Mouse (Mus musculus) CH12.LX (cell line): ENCODE results near the gene Agap3. TPM values are rescaled to one million over a fixed set of nuclear protein-coding genes. Genes with fewer than 3 reads are reported as not detected.

Source experiments
- DNase-seq: peaks from one replicate; pipeline ENCODE4 v3.0.0-alpha.2; 2013; ENCODE audit errors: extremely low read depth
- H3K27ac ChIP-seq: 2 replicates; pipeline ENCODE4 v1.5.1; 2012; ENCODE audit warnings: low read depth, mild to moderate bottlenecking, control low read depth, moderate library complexity; ENCODE audit not compliant: insufficient read depth
- H3K27me3 ChIP-seq: replicated peaks from 2 replicates; pipeline ENCODE3; 2012; ENCODE audit warnings: inconsistent platforms
- H3K36me3 ChIP-seq, 2 experiments: replicated peaks in 1 of 2; 2 replicates each; pipeline versions ENCODE3 to v1.6.1; 2012; ENCODE audit warnings: inconsistent platforms in 1 of 2, low read length in 1 of 2, mild to moderate bottlenecking in 1 of 2, mixed read lengths in 1 of 2, moderate library complexity in 1 of 2; ENCODE audit not compliant: control insufficient read depth in 1 of 2, insufficient read depth in 1 of 2
- H3K4me1 ChIP-seq, 2 experiments: 2 replicates each; pipeline ENCODE4 v1.6.1; 2012; ENCODE audit warnings: inconsistent platforms in 1 of 2, moderate library complexity in 1 of 2; ENCODE audit not compliant: insufficient read depth in 2 of 2, control insufficient read depth in 1 of 2
- H3K4me2 ChIP-seq: 2 replicates; pipeline ENCODE4 v1.6.1; 2012; ENCODE audit warnings: low read depth, mild to moderate bottlenecking, control low read depth; ENCODE audit not compliant: poor library complexity, insufficient read depth, severe bottlenecking
- H3K4me3 ChIP-seq, 3 experiments: fragments of 150-350 bp in 1 of 3; sonication (generic) in 1 of 3; replicated peaks in 1 of 3; 2 replicates each; pipeline versions ENCODE3 to v1.5.1; 2011 to 2012; ENCODE audit warnings: low read depth in 2 of 3, low read length in 2 of 3, mild to moderate bottlenecking in 2 of 3, moderate library complexity in 2 of 3, control low read depth in 1 of 3, improper control_type of control experiment in 1 of 3, inconsistent platforms in 1 of 3, mixed read lengths in 1 of 3; ENCODE audit not compliant: poor library complexity in 1 of 3
- H3K79me2 ChIP-seq: replicated peaks from 2 replicates; pipeline ENCODE4 v1.6.1; 2012; ENCODE audit warnings: mild to moderate bottlenecking, moderate library complexity; ENCODE audit not compliant: control insufficient read depth, poor library complexity, insufficient read depth, severe bottlenecking; ENCODE audit errors: extremely low read depth
- H3K9ac ChIP-seq: 2 replicates; pipeline ENCODE4 v1.6.1; 2012; ENCODE audit warnings: low read depth, mild to moderate bottlenecking, control low read depth, moderate library complexity; ENCODE audit not compliant: insufficient read depth
- H3K9me3 ChIP-seq: replicated peaks from 2 replicates; pipeline ENCODE3; 2012; ENCODE audit warnings: low read length, inconsistent platforms, mixed read lengths
- CHD1 ChIP-seq: IDR thresholded peaks from 2 replicates; pipeline ENCODE4 v1.6.1; 2012; ENCODE audit warnings: low read depth, low read length, improper control_type of control experiment, inconsistent platforms
- CHD2 ChIP-seq: IDR thresholded peaks from 2 replicates; pipeline ENCODE4 v1.6.1; 2011; ENCODE audit warnings: low read length, improper control_type of control experiment
- E2F4 ChIP-seq: IDR thresholded peaks from 2 replicates; pipeline ENCODE4 v1.6.1; 2011; ENCODE audit warnings: low read depth, low read length, improper control_type of control experiment; ENCODE audit not compliant: insufficient replicate concordance
- ELF1 ChIP-seq: IDR thresholded peaks from 2 replicates; pipeline ENCODE4 v1.6.1; 2014; ENCODE audit warnings: low read depth, mild to moderate bottlenecking, inconsistent platforms, low read length, improper control_type of control experiment
- EP300 ChIP-seq: IDR thresholded peaks from 2 replicates; pipeline ENCODE4 v1.6.1; 2011; ENCODE audit warnings: low read length, improper control_type of control experiment
- GABPA ChIP-seq: IDR thresholded peaks from 2 replicates; pipeline ENCODE4 v1.6.1; 2012; ENCODE audit warnings: low read depth, low read length, improper control_type of control experiment, inconsistent platforms; ENCODE audit not compliant: insufficient replicate concordance
- IRF4 ChIP-seq: IDR thresholded peaks from 2 replicates; pipeline ENCODE4 v1.6.1; 2014; ENCODE audit warnings: low read depth, mild to moderate bottlenecking, inconsistent platforms, low read length, improper control_type of control experiment
- JUN ChIP-seq: IDR thresholded peaks from 2 replicates; pipeline ENCODE4 v1.6.1; 2011; ENCODE audit warnings: low read depth, mild to moderate bottlenecking, low read length, improper control_type of control experiment, moderate library complexity; ENCODE audit not compliant: insufficient read depth
- JUND ChIP-seq: conservative IDR thresholded peaks from 2 replicates; pipeline ENCODE4 v1.6.1; 2011; ENCODE audit warnings: low read depth, low read length, improper control_type of control experiment
- KAT2A ChIP-seq: IDR thresholded peaks from 2 replicates; pipeline ENCODE4 v1.6.1; 2012; ENCODE audit warnings: low read length, improper control_type of control experiment, inconsistent platforms; ENCODE audit not compliant: insufficient replicate concordance
- MAFK ChIP-seq: IDR thresholded peaks from 2 replicates; pipeline ENCODE4 v1.6.1; 2011; ENCODE audit warnings: low read length, improper control_type of control experiment; ENCODE audit not compliant: insufficient replicate concordance
- MAX ChIP-seq: IDR thresholded peaks from 2 replicates; pipeline ENCODE4 v1.6.1; 2011; ENCODE audit warnings: low read length, improper control_type of control experiment
- MEF2A ChIP-seq: IDR thresholded peaks from 2 replicates; pipeline ENCODE4 v1.6.1; 2014; ENCODE audit warnings: low read depth, mild to moderate bottlenecking, inconsistent platforms, low read length, improper control_type of control experiment, borderline replicate concordance
- MXI1 ChIP-seq: IDR thresholded peaks from 2 replicates; pipeline ENCODE4 v1.6.1; 2011; ENCODE audit warnings: mild to moderate bottlenecking, low read depth, low read length, improper control_type of control experiment
- MYC ChIP-seq: IDR thresholded peaks from 2 replicates; pipeline ENCODE4 v1.6.1; 2011; ENCODE audit warnings: low read depth, mild to moderate bottlenecking, improper control_type of control experiment, low read length
- NELFE ChIP-seq: IDR thresholded peaks from 2 replicates; pipeline ENCODE4 v1.6.1; 2011; ENCODE audit warnings: low read depth, low read length, improper control_type of control experiment
- NRF1 ChIP-seq: IDR thresholded peaks from 2 replicates; pipeline ENCODE4 v1.6.1; 2014; ENCODE audit warnings: low read depth, mild to moderate bottlenecking, inconsistent platforms, low read length, improper control_type of control experiment, moderate library complexity
- PAX5 ChIP-seq: IDR thresholded peaks from 2 replicates; pipeline ENCODE4 v1.6.1; 2012; ENCODE audit warnings: low read length, inconsistent platforms, mixed read lengths
- POLR2A ChIP-seq: IDR thresholded peaks from 2 replicates; pipeline ENCODE4 v1.6.1; 2011; ENCODE audit warnings: low read depth, mild to moderate bottlenecking, improper control_type of control experiment, low read length
- POLR2AphosphoS2 ChIP-seq: IDR thresholded peaks from 2 replicates; pipeline ENCODE4 v1.6.1; 2011; ENCODE audit warnings: low read depth, low read length, improper control_type of control experiment
- RAD21 ChIP-seq: IDR thresholded peaks from 2 replicates; pipeline ENCODE4 v1.6.1; 2011; ENCODE audit warnings: low read depth, mild to moderate bottlenecking, low read length, improper control_type of control experiment, moderate library complexity
- SIN3A ChIP-seq: IDR thresholded peaks from 2 replicates; pipeline ENCODE4 v1.6.1; 2012; ENCODE audit warnings: low read length, improper control_type of control experiment, inconsistent platforms
- SMC3 ChIP-seq: IDR thresholded peaks from 2 replicates; pipeline ENCODE4 v1.6.1; 2011; ENCODE audit warnings: low read depth, low read length, improper control_type of control experiment
- TBP ChIP-seq: conservative IDR thresholded peaks from 2 replicates; pipeline ENCODE4 v1.6.1; 2011; ENCODE audit warnings: low read depth, low read length, improper control_type of control experiment
- UBTF ChIP-seq: IDR thresholded peaks from 2 replicates; pipeline ENCODE4 v1.6.1; 2012; ENCODE audit warnings: low read depth, mild to moderate bottlenecking, inconsistent platforms, low read length, improper control_type of control experiment, moderate library complexity
- USF1 ChIP-seq: IDR thresholded peaks from 2 replicates; pipeline ENCODE4 v1.6.1; 2014; ENCODE audit warnings: low read depth, mild to moderate bottlenecking, inconsistent platforms, low read length, improper control_type of control experiment
- USF2 ChIP-seq: conservative IDR thresholded peaks from 2 replicates; pipeline ENCODE4 v1.6.1; 2011; ENCODE audit warnings: low read depth, low read length, improper control_type of control experiment
- ZC3H11A ChIP-seq: IDR thresholded peaks from 2 replicates; pipeline ENCODE4 v1.6.1; 2012; ENCODE audit warnings: low read depth, mild to moderate bottlenecking, inconsistent platforms, low read length, improper control_type of control experiment
- ZKSCAN1 ChIP-seq: IDR thresholded peaks from 2 replicates; pipeline ENCODE4 v1.6.1; 2012; ENCODE audit warnings: low read depth, inconsistent platforms, low read length, improper control_type of control experiment, borderline replicate concordance
- ZNF384 ChIP-seq: IDR thresholded peaks from 2 replicates; pipeline ENCODE4 v1.6.1; 2012; ENCODE audit warnings: low read depth, low read length, improper control_type of control experiment, inconsistent platforms
- dilution Hi-C: fragments of 300-500 bp; cut with MboI; formaldehyde crosslinking; loops from 2 replicates; pipeline ENCODE4 v1.14.3; 2020; ENCODE audit warnings: low sequenced_read_pairs; ENCODE audit not compliant: extremely low pct_unique_long_range_greater_than_20kb, extremely low pct_ligation_motif_present
- in situ Hi-C: fragments of 300-500 bp; cut with MboI; formaldehyde crosslinking; loops from 3 replicates; pipeline ENCODE4 v1.14.3; 2019; ENCODE audit warnings: low sequenced_read_pairs, low pct_ligation_motif_present, low pct_unique_long_range_greater_than_20kb, mixed read lengths
- polyA plus RNA-seq: library from polyadenylated mRNA; unstranded; fragments of >175 nt; gene quantifications from 2 replicates; pipeline ENCODE4 v1.2.1, GENCODE M21; 2012; ENCODE audit warnings: low read depth; ENCODE audit not compliant: insufficient read length
- total RNA-seq, 2 experiments: library from RNA; depleted of rRNA; stranded (reverse); fragments of 300-350 nt in 1 of 2; fragments of >200 nt in 1 of 2; gene quantifications; 2 replicates each; pipeline ENCODE4 v1.2.3; 2012 to 2014

Agap3 gene
- total and polyA plus RNA-seq, 3 experiments, result 15.4 to 43.5 (median 38.0) TPM

- Histone ChIP-seq H3K9me3 (no peaks in the 10 kb centered on the region), H3K4me1 (peaks cover 24 to 42% of the 10 kb centered on the region in 2 experiments), H3K27me3 (peaks cover 31% of the 10 kb centered on the region), H3K4me2 (peak overlapping the region; percentile 82), H3K9ac (peak overlapping the region; percentile 56), H3K27ac (no peak overlapping the region), H3K4me3 (no peak overlapping the region), H3K36me3 (peaks cover 12 to 24% of the 10 kb centered on the region in 2 experiments), H3K79me2 (peaks cover 9% of the 10 kb centered on the region)
- dilution Hi-C loops (no loop called here), in situ Hi-C loops (no loop called here)
- DNase-seq, result no peak
- no peak for TF ChIP-seq UBTF
- no peak for TF ChIP-seq USF1
- TF ChIP-seq SIN3A, result no peak
- no peak for TF ChIP-seq PAX5
- no peak for TF ChIP-seq IRF4
- TF ChIP-seq ZC3H11A, result no peak
- no peak for TF ChIP-seq CHD2
- TF ChIP-seq E2F4, result no peak
Measured at GRCm38 (mm10) chr5:24446630-24447029, 5.3 kb upstream of the Agap3 start.

DNA sequence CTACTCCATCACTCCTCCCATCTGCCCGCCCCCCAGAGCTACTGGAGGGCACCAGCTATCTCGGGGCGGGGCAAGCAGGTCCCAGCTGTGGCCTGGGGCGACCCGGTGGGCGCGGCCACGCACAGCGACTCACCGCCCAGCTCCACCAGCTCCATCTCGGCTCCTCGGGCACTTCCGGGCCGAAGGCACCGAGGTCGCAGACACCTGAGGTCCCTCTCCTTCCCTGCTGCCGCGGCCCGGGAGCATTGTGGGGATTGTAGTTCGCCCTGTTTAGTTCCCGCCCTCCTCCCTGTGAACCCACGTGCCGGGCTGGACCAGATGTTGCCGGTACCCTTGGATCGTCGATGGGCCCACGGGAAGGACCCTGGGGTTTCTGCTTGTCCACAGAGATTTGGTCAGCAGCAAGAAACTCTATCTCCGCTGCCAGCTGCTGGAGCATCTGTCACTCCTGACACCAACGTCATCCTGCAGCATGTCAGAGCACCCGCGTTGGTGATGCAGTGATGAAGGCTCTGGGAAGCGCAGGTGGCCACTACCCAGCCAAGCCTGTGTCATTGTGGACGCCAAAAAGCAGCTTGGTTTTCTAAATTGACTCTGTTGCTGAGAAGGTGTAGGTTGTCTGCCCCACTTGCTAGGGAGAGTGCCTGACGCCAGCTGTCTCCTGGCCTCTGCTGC is 4.2 kb upstream of the Agap3 start, which contains the start of gene Tmub1:
Gene Tmub1 (minus strand): TSS at position 231 of the 675 bp plus-strand sequence.
- Histone ChIP-seq H3K36me3 (peaks cover 6 to 13% of the 10 kb centered on the region in 2 experiments), H3K4me1 (peaks cover 24 to 42% of the 10 kb centered on the region in 2 experiments), H3K79me2 (peaks cover 13% of the 10 kb centered on the region), H3K9me3 (no peaks in the 10 kb centered on the region), H3K27me3 (peaks cover 31% of the 10 kb centered on the region), H3K4me2 (peak within 1 kb of the TSS; percentile 82), H3K9ac (peak within 1 kb of the TSS; percentile 56), H3K27ac (no peak within 1 kb of the TSS), H3K4me3 (peak within 1 kb of the TSS; percentile 49 to 56 (median 56))
- peak; percentile 89 for DNase-seq
- in situ Hi-C loops (no loop called here), dilution Hi-C loops (no loop called here)
- TF ChIP-seq MYC (peak; percentile 92), SIN3A (peak; percentile 82; the same call in 1 of the 2 replicates), UBTF (no peak), JUN (no peak), USF2 (peak; percentile 60), JUND (no peak), EP300 (no peak), ZKSCAN1 (no peak), IRF4 (no peak; the same call in 1 of the 2 replicates), NELFE (peak; percentile 51; the same call in 1 of the 2 replicates), GABPA (peak; percentile 28; the same call in 1 of the 2 replicates), PAX5 (no peak), KAT2A (peak; percentile 91; the same call in 1 of the 2 replicates), POLR2A (peak; percentile 66; the same call in 1 of the 2 replicates), MAFK (no peak), POLR2AphosphoS2 (no peak), SMC3 (no peak), RAD21 (no peak), E2F4 (0 out of 2 replicates have a peak, but pooled peaks have one; percentile 70), TBP (no peak), MAX (peak; percentile 97), CHD1 (no peak), ZC3H11A (no peak), ELF1 (peak; percentile 96), NRF1 (0 out of 2 replicates have a peak, but pooled peaks have one; percentile 31), MXI1 (peak; percentile 98), ZNF384 (no peak), MEF2A (peak; percentile 46; the same call in 1 of the 2 replicates)
